Mouse (Mus musculus) MEL (cell line): ENCODE results near the gene Fam89a. TPM values are rescaled to one million over a fixed set of nuclear protein-coding genes. Genes with fewer than 3 reads are reported as not detected.

Experiments used
- DNase-seq: peaks from one replicate; pipeline ENCODE4 v3.0.0; 2011; ENCODE audit warnings: low read depth, low spot score
- H3K27ac ChIP-seq: 2 replicates; pipeline ENCODE4 v1.5.1; 2012; ENCODE audit warnings: low read depth, mild to moderate bottlenecking, control low read depth, low read length, moderate library complexity; ENCODE audit not compliant: control insufficient read depth
- H3K27me3 ChIP-seq, 2 experiments: fragments of 150-350 bp in 1 of 2; sonication (generic) in 1 of 2; 2 replicates each; pipeline ENCODE4 v1.6.1; 2012; ENCODE audit warnings: low read length in 2 of 2, mild to moderate bottlenecking in 2 of 2, improper control_type of control experiment in 1 of 2, moderate library complexity in 1 of 2; ENCODE audit not compliant: insufficient read depth in 2 of 2, control insufficient read depth in 1 of 2
- H3K36me3 ChIP-seq, 2 experiments: 2 replicates each; pipeline ENCODE4 v1.6.1; 2012 to 2014; ENCODE audit warnings: low read length in 2 of 2, improper control_type of control experiment in 1 of 2, inconsistent platforms in 1 of 2, mild to moderate bottlenecking in 1 of 2; ENCODE audit not compliant: insufficient read depth in 2 of 2, control insufficient read depth in 1 of 2
- H3K4me1 ChIP-seq, 2 experiments: fragments of 150-350 bp in 1 of 2; sonication (generic) in 1 of 2; 2 replicates each; pipeline ENCODE4 v1.6.1; 2012; ENCODE audit warnings: low read length in 2 of 2, improper control_type of control experiment in 1 of 2, mild to moderate bottlenecking in 1 of 2; ENCODE audit not compliant: insufficient read depth in 2 of 2, control insufficient read depth in 1 of 2
- H3K4me3 ChIP-seq, 2 experiments: fragments of 150-350 bp in 1 of 2; sonication (generic) in 1 of 2; 2 replicates each; pipeline ENCODE4 v1.5.1; 2012; ENCODE audit warnings: low read depth in 2 of 2, low read length in 2 of 2, mild to moderate bottlenecking in 2 of 2, moderate library complexity in 2 of 2, control low read depth in 1 of 2, improper control_type of control experiment in 1 of 2; ENCODE audit not compliant: control insufficient read depth in 1 of 2, insufficient read depth in 1 of 2
- H3K79me2 ChIP-seq: 2 replicates; pipeline ENCODE4 v1.6.1; 2012; ENCODE audit warnings: mild to moderate bottlenecking, low read length, moderate library complexity; ENCODE audit not compliant: control insufficient read depth, poor library complexity, insufficient read depth
- H3K9ac ChIP-seq: 2 replicates; pipeline ENCODE4 v1.6.1; 2012; ENCODE audit warnings: low read depth, mild to moderate bottlenecking, control low read depth, low read length, moderate library complexity; ENCODE audit not compliant: control insufficient read depth, poor library complexity, severe bottlenecking
- H3K9me3 ChIP-seq: fragments of 150-350 bp; sonication (generic); replicated peaks from 2 replicates; pipeline ENCODE4 v1.6.1; 2012; ENCODE audit warnings: mild to moderate bottlenecking, low read length, improper control_type of control experiment, moderate library complexity; ENCODE audit not compliant: insufficient read depth
- CTCF ChIP-seq, 3 experiments: IDR thresholded peaks in 2 of 3; conservative IDR thresholded peaks in 1 of 3; 2 replicates each; pipeline ENCODE4 v1.5.1; 2011 to 2012; ENCODE audit warnings: low read length in 3 of 3, low read depth in 2 of 3, mild to moderate bottlenecking in 2 of 3, improper control_type of control experiment in 1 of 3, inconsistent platforms in 1 of 3, mixed read lengths in 1 of 3, moderate library complexity in 1 of 3; ENCODE audit not compliant: control insufficient read depth in 1 of 3, insufficient read depth in 1 of 3, poor library complexity in 1 of 3, severe bottlenecking in 1 of 3
- GATA1 ChIP-seq: IDR thresholded peaks from 2 replicates; pipeline ENCODE4 v1.6.1; 2011; ENCODE audit warnings: low read depth, low read length, improper control_type of control experiment
- JUND ChIP-seq: IDR thresholded peaks from 2 replicates; pipeline ENCODE4 v1.6.1; 2011; ENCODE audit warnings: low read depth, mild to moderate bottlenecking, improper control_type of control experiment, low read length
- KAT2A ChIP-seq: conservative IDR thresholded peaks from 2 replicates; pipeline ENCODE4 v1.6.1; 2012; ENCODE audit warnings: low read depth, low read length, improper control_type of control experiment, inconsistent platforms
- MAZ ChIP-seq: IDR thresholded peaks from 2 replicates; pipeline ENCODE4 v1.6.1; 2012; ENCODE audit warnings: low read depth, mild to moderate bottlenecking, inconsistent platforms, low read length, improper control_type of control experiment
- MYB ChIP-seq: IDR thresholded peaks from 2 replicates; pipeline ENCODE4 v1.6.1; 2011; ENCODE audit warnings: mild to moderate bottlenecking, low read depth, low read length, improper control_type of control experiment
- NRF1 ChIP-seq: IDR thresholded peaks from 2 replicates; pipeline ENCODE4 v1.6.1; 2014; ENCODE audit warnings: low read depth, mild to moderate bottlenecking, inconsistent platforms, low read length, improper control_type of control experiment, moderate library complexity; ENCODE audit not compliant: poor library complexity, insufficient read depth, severe bottlenecking
- RAD21 ChIP-seq: IDR thresholded peaks from 2 replicates; pipeline ENCODE4 v1.6.1; 2011; ENCODE audit warnings: mild to moderate bottlenecking, low read depth, low read length, improper control_type of control experiment
- UBTF ChIP-seq: IDR thresholded peaks from 2 replicates; pipeline ENCODE4 v1.6.1; 2012; ENCODE audit warnings: low read depth, mild to moderate bottlenecking, inconsistent platforms, low read length, improper control_type of control experiment, moderate library complexity, borderline replicate concordance; ENCODE audit not compliant: insufficient read depth
- USF1 ChIP-seq: IDR thresholded peaks from 2 replicates; pipeline ENCODE4 v1.6.1; 2014; ENCODE audit warnings: low read depth, mild to moderate bottlenecking, inconsistent platforms, low read length, improper control_type of control experiment, moderate library complexity
- ZKSCAN1 ChIP-seq: IDR thresholded peaks from 2 replicates; pipeline ENCODE4 v1.6.1; 2012; ENCODE audit warnings: low read depth, mild to moderate bottlenecking, inconsistent platforms, low read length, improper control_type of control experiment, moderate library complexity
- ZNF384 ChIP-seq: IDR thresholded peaks from 2 replicates; pipeline ENCODE4 v1.6.1; 2012; ENCODE audit warnings: low read depth, mild to moderate bottlenecking, inconsistent platforms, low read length, improper control_type of control experiment
- polyA plus RNA-seq, 2 experiments: library from polyadenylated mRNA; stranded (reverse) in 1 of 2; unstranded in 1 of 2; fragments of >175 nt in 1 of 2; fragments of >200 nt in 1 of 2; gene quantifications; 2 replicates each; pipeline versions ENCODE4 v1.2.1 to v1.2.4; 2012; ENCODE audit warnings: low replicate concordance in 2 of 2, low read depth in 1 of 2; ENCODE audit not compliant: insufficient read length in 2 of 2, insufficient read depth in 1 of 2, missing spikeins in 1 of 2
- total RNA-seq: library from RNA; depleted of rRNA; stranded (reverse); fragments of 300-350 nt; gene quantifications from 2 replicates; pipeline ENCODE4 v1.2.3, GENCODE M21; 2012; rRNA removed

Gene Fam89a
- total and polyA plus RNA-seq, 3 experiments = 0.31 to 1.8 TPM; not detected in 1

DNA sequence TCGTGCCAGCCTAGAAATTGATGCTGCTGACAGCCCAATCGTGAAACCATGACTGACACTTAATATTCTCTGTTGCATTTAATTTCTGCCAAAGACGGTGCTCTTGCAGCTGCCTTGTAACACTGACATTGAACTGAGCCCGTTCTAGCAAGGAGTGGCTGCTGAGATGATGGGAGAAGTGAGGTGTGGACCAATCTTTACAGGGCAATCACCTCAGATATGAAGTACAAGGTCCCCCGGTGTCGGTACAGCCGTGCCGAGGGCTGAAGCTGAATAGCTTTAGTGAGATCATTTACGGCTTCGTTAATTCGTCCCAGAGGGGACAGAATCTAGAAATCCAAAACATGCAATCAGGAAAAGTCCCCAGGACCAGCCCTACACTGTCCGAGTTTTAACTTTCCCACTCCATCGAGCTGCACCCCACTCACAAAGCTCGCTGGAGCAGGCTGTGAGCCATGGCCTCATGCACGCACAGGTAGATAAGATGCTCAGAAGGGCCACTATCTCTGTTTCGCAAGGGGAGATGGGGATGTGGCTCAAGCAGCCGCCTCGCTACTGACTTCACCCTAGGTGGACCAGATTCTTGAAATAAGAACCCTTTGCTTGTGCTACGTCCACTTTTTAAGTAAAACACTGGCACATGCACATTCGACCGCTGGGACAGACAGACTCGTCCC lies 56.1 kb downstream of the Fam89a start:
- H3K4me1 ChIP-seq = peaks cover 0 to under 1% of the 10 kb centered on the region in 2 experiments; a peak in 1 of 4 replicates
- no peaks in the 10 kb centered on the region for H3K27me3 ChIP-seq
- TF ChIP-seq MAZ (no peak), ZKSCAN1 (no peak), NRF1 (no peak), JUND (no peak)
- peaks cover under 1 to 5% of the 10 kb centered on the region in 2 experiments; a peak in 3 of 4 replicates for H3K36me3 ChIP-seq
- no peak for DNase-seq
- no peaks in the 10 kb centered on the region for H3K79me2 ChIP-seq
- H3K27ac ChIP-seq = no peak overlapping the region
- no peak overlapping the region for H3K9ac ChIP-seq
- H3K4me3 ChIP-seq = no peak overlapping the region
- H3K9me3 ChIP-seq = no peaks in the 10 kb centered on the region

GRCm38 (mm10) chr8:124691706-124692105 lies 59.9 kb downstream of the Fam89a start:
- no peaks in the 10 kb centered on the region for H3K27me3 ChIP-seq
- no peak overlapping the region for H3K9ac ChIP-seq
- TF ChIP-seq UBTF (no peak), RAD21 (no peak), GATA1 (no peak), KAT2A (no peak), ZNF384 (no peak), CTCF (IDR thresholded peaks at IDR 0.05 in 2 of 3, conservative IDR thresholded peaks at IDR 0.05 in 1 of 3; ENCODE audit: control insufficient read depth in 1 of 3, insufficient read depth in 1 of 3, low read depth in 2 of 3, low read length in 3 of 3, poor library complexity in 1 of 3, severe bottlenecking in 1 of 3) (no peak), USF1 (no peak), MYB (no peak)
- H3K36me3 ChIP-seq = no peaks in the 10 kb centered on the region; a peak in 1 of 4 replicates
- no peak overlapping the region for H3K4me3 ChIP-seq
- H3K9me3 ChIP-seq = no peaks in the 10 kb centered on the region
- no peaks in the 10 kb centered on the region for H3K79me2 ChIP-seq
- no peaks in the 10 kb centered on the region for H3K4me1 ChIP-seq
- no peak for DNase-seq
- H3K27ac ChIP-seq = no peak overlapping the region

Other genes starting within 250 kb of the Fam89a start
- gene Cog2, start 231.1 kb downstream of the Fam89a start, total RNA-seq = 27.8 and 37.5 TPM in 2 replicates
- 10 to 100 TPM in 1 of 2 experiments, not detected in 1; 32.6 TPM for gene Cog2, start 231.1 kb downstream of the Fam89a start, polyA plus RNA-seq
- not detected in 2 replicates for gene Agt, start 182.1 kb downstream of the Fam89a start, total RNA-seq
- gene Agt, start 182.1 kb downstream of the Fam89a start, polyA plus RNA-seq = not detected
- gene Capn9, start 175.7 kb downstream of the Fam89a start, total RNA-seq = not detected in 2 replicates
- not detected for gene Capn9, start 175.7 kb downstream of the Fam89a start, polyA plus RNA-seq
- gene 2310022B05Rik, start 88.5 kb downstream of the Fam89a start, total RNA-seq = 5.7 and 6.2 TPM in 2 replicates
- gene 2310022B05Rik, start 88.5 kb downstream of the Fam89a start, polyA plus RNA-seq = 10 to 100 TPM in 1 of 2 experiments, not detected in 1; 27.0 TPM
- gene Ttc13, start 29.8 kb downstream of the Fam89a start, total RNA-seq = 30.7 and 39.1 TPM in 2 replicates
- gene Ttc13, start 29.8 kb downstream of the Fam89a start, polyA plus RNA-seq = 10 to 100 TPM in 1 of 2 experiments, not detected in 1; 34.0 TPM
- 11.3 and 11.9 TPM in 2 replicates for gene Arv1, start 29.7 kb downstream of the Fam89a start, total RNA-seq
- gene Arv1, start 29.7 kb downstream of the Fam89a start, polyA plus RNA-seq = 10 to 100 TPM in 1 of 2 experiments, not detected in 1; 24.1 TPM
- gene Trim67, start 41.3 kb upstream of the Fam89a start, total RNA-seq = not detected in 2 replicates
- gene Trim67, start 41.3 kb upstream of the Fam89a start, polyA plus RNA-seq = under 1 TPM in 1 of 2 experiments, not detected in 1; 0.06 TPM
- gene Gnpat, start 111.2 kb upstream of the Fam89a start, total RNA-seq = 74.3 and 86.8 TPM in 2 replicates
- 100 to 1,000 TPM; 117 to 637 TPM for gene Gnpat, start 111.2 kb upstream of the Fam89a start, polyA plus RNA-seq
- gene 2810004N23Rik, start 111.3 kb upstream of the Fam89a start, total RNA-seq = 57.5 and 64.0 TPM in 2 replicates
- 10 to 100 TPM; 54.8 to 68.9 TPM for gene 2810004N23Rik, start 111.3 kb upstream of the Fam89a start, polyA plus RNA-seq
- 14.4 and 16.9 TPM in 2 replicates for gene Exoc8, start 145.9 kb upstream of the Fam89a start, total RNA-seq
- gene Exoc8, start 145.9 kb upstream of the Fam89a start, polyA plus RNA-seq = 1 to 10 TPM in 1 of 2 experiments, not detected in 1; 9.5 TPM
- gene Sprtn, start 146.1 kb upstream of the Fam89a start, total RNA-seq = 23.2 and 27.2 TPM in 2 replicates
- gene Sprtn, start 146.1 kb upstream of the Fam89a start, polyA plus RNA-seq = 10 to 100 TPM in 1 of 2 experiments, not detected in 1; 31.8 TPM
- 42.9 and 47.1 TPM in 2 replicates for gene Egln1, start 197.5 kb upstream of the Fam89a start, total RNA-seq
- 10 to 100 TPM in 1 of 2 experiments, not detected in 1; 55.0 TPM for gene Egln1, start 197.5 kb upstream of the Fam89a start, polyA plus RNA-seq